Mouse (Mus musculus): Measurements from ENCODE around the gene Stn1. TPM values are rescaled to one million over a fixed set of nuclear protein-coding genes. Genes with fewer than 3 reads are reported as not detected.

The Stn1 gene
- 18.0 TPM for polyA plus RNA-seq (2014; fragmentation: Illumina TruSeq; extraction: RNeasy Lipid Tissue Mini Kit (QIAGEN cat#74804); ENCODE audit: low read depth, low replicate concordance)

GRCm38 (mm10) chr19:47537300-47537792 is at the start of gene Stn1:
Gene Stn1, minus strand, starts transcription at chr19:47537507.

GRCm38 (mm10) chr19:47579225-47579787 is 42.0 kb upstream of the Stn1 start, which contains the start of gene Slk:
Gene Slk, plus strand, starts transcription at chr19:47579678.

GRCm38 (mm10) chr19:47464304-47465241 is 72.7 kb downstream of the Stn1 start, which contains the start of gene Sh3pxd2a:
Gene Sh3pxd2a, minus strand, starts transcription at chr19:47464401.

Other genes starting within 250 kb of the Stn1 start
- gene Sh3pxd2a, start 73.1 kb downstream of the Stn1 start, polyA plus RNA-seq (2014; fragmentation: Illumina TruSeq; extraction: RNeasy Lipid Tissue Mini Kit (QIAGEN cat#74804); ENCODE audit: low read depth, low replicate concordance), result 21.9 TPM
- gene Slk, start 42.2 kb upstream of the Stn1 start, polyA plus RNA-seq (2014; fragmentation: Illumina TruSeq; extraction: RNeasy Lipid Tissue Mini Kit (QIAGEN cat#74804); ENCODE audit: low read depth, low replicate concordance), result 77.7 TPM
- gene Col17a1, start 154.6 kb upstream of the Stn1 start, polyA plus RNA-seq (2014; fragmentation: Illumina TruSeq; extraction: RNeasy Lipid Tissue Mini Kit (QIAGEN cat#74804); ENCODE audit: low read depth, low replicate concordance), result not detected
- gene Sfr1, start 194.2 kb upstream of the Stn1 start, polyA plus RNA-seq (2014; fragmentation: Illumina TruSeq; extraction: RNeasy Lipid Tissue Mini Kit (QIAGEN cat#74804); ENCODE audit: low read depth, low replicate concordance), result 103 TPM